Mouse (Mus musculus): ENCODE measurements at regions not wholly inside any gene's neighbourhood (a gene's known extent, or its start where the extent isn't known, plus 50 kb on each side); places are given as distances from the start of the nearest gene placed in this dataset.
"Not testable (repeated sequence)": the region's sequence is repeated elsewhere in the genome, so short reads cannot be mapped to it uniquely, and the experiment has no call there.

- intact Hi-C loops (cut with DNase I): no loop called here
- DNase-seq: no peak
Measured at GRCm38 (mm10) chr1:83970641-83971285, 393.2 kb downstream of the Pid1 start.

GRCm38 (mm10) chr1:83964631-83965030 is 399.3 kb downstream of the Pid1 start:
- intact Hi-C loops (cut with DNase I): not testable (repeated sequence)
- peak; percentile 7 to 27 for DNase-seq

- no peak for DNase-seq
- intact Hi-C loops (cut with DNase I): no loop called here
Measured at GRCm38 (mm10) chr1:83961761-83962160, 402.2 kb downstream of the Pid1 start.

GRCm38 (mm10) chr1:83959756-83960155 is 404.2 kb downstream of the Pid1 start:
- DNase-seq: no peak
- intact Hi-C loops (cut with DNase I): no loop called here

- intact Hi-C loops (cut with DNase I): no loop called here
- DNase-seq: no peak
Measured at GRCm38 (mm10) chr1:83922900-83923299, 441.1 kb downstream of the Pid1 start.

- no peak for DNase-seq
- intact Hi-C loops (cut with DNase I): no loop called here
Measured at GRCm38 (mm10) chr1:83915454-83915853, 448.5 kb downstream of the Pid1 start.

- peak; percentile 36 for DNase-seq
- intact Hi-C loops (cut with DNase I): no loop called here
Measured at GRCm38 (mm10) chr1:83907347-83907746, 456.6 kb downstream of the Pid1 start.

- DNase-seq: peak; percentile 31 to 37
- intact Hi-C loops (cut with DNase I): no loop called here
Measured at GRCm38 (mm10) chr1:83906906-83907305, 457.1 kb downstream of the Pid1 start.

GRCm38 (mm10) chr1:83900135-83900534 is 463.8 kb downstream of the Pid1 start:
- no peak for DNase-seq
- intact Hi-C loops (cut with DNase I): loop anchor here (5.0 kb wide), 1 partner anchor 123 kb away; no protein-coding TSS in a partner anchor

- DNase-seq: peak; percentile 18 to 29
- intact Hi-C loops (cut with DNase I): no loop called here
Measured at GRCm38 (mm10) chr1:83896650-83897049, 467.3 kb downstream of the Pid1 start.

GRCm38 (mm10) chr1:83879109-83879399 is 471.1 kb upstream of the Sphkap start:
- intact Hi-C loops (cut with DNase I): no loop called here
- no peak for DNase-seq

GRCm38 (mm10) chr1:83878330-83879108 is 470.5 kb upstream of the Sphkap start:
- intact Hi-C loops (cut with DNase I): no loop called here
- DNase-seq: no peak

GRCm38 (mm10) chr1:83870853-83871567 is 463.0 kb upstream of the Sphkap start:
- intact Hi-C loops (cut with DNase I): no loop called here
- peak; percentile 53 to 60 for DNase-seq

- no peak for DNase-seq
- intact Hi-C loops (cut with DNase I): no loop called here
Measured at GRCm38 (mm10) chr1:83869046-83869445, 461.0 kb upstream of the Sphkap start.

- no peak for DNase-seq
- intact Hi-C loops (cut with DNase I): no loop called here
Measured at GRCm38 (mm10) chr1:83862541-83862940, 454.5 kb upstream of the Sphkap start.

- intact Hi-C loops (cut with DNase I): no loop called here
Measured at GRCm38 (mm10) chr1:83862128-83862527, 454.1 kb upstream of the Sphkap start.

GRCm38 (mm10) chr1:83859732-83860424 is 451.9 kb upstream of the Sphkap start:
- intact Hi-C loops (cut with DNase I): no loop called here

More at GRCm38 (mm10) chr1:83862128-83862527, 454.1 kb upstream of the Sphkap start:
- no peak for DNase-seq

GRCm38 (mm10) chr1:83853996-83854395 is 446.0 kb upstream of the Sphkap start:
- no peak for DNase-seq
- intact Hi-C loops (cut with DNase I): no loop called here

More at GRCm38 (mm10) chr1:83859732-83860424, 451.9 kb upstream of the Sphkap start:
- no peak for DNase-seq

GRCm38 (mm10) chr1:83851081-83851480 is 443.1 kb upstream of the Sphkap start:
- peak in 1 of 2 experiments; percentile 9 for DNase-seq
- intact Hi-C loops (cut with DNase I): no loop called here

GRCm38 (mm10) chr1:83848414-83848813 is 440.4 kb upstream of the Sphkap start:
- DNase-seq: no peak
- intact Hi-C loops (cut with DNase I): no loop called here

GRCm38 (mm10) chr1:83847992-83848391 is 440.0 kb upstream of the Sphkap start:
- DNase-seq: no peak
- intact Hi-C loops (cut with DNase I): no loop called here
